Mouse (Mus musculus) left cerebral cortex, postnatal 36 days (tissue): ENCODE results near the gene Gm49342. TPM values are rescaled to one million over a fixed set of nuclear protein-coding genes. Genes with fewer than 3 reads are reported as not detected.
"Not testable (repeated sequence)": the region's sequence is repeated elsewhere in the genome, so short reads cannot be mapped to it uniquely, and the experiment has no call there.

ENCODE experiments used
- DNase-seq, 2 experiments: peaks; one replicate each; pipeline ENCODE4 v3.0.0; 2021 to 2022; ENCODE audit warnings: low spot score in 2 of 2, mixed read lengths in 1 of 2
- intact Hi-C: fragments of 180-260 bp; cut with DNase I; formaldehyde crosslinking; loops from one replicate; pipeline ENCODE4 v1.15.1; 2025
- total RNA-seq, 2 experiments: library from RNA; stranded (reverse); gene quantifications; 2 replicates each; pipeline ENCODE4 v1.2.3; 2021

Gene Gm49342
- total RNA-seq, 2 experiments from 2014 or later, result 10.0 to 13.0 TPM

GRCm38 (mm10) chr14:50930754-50931492, 13.4 kb upstream of the Gm49342 start, which contains the start of the genes Pip4p1 and Pnp:
Gene Pip4p1, minus strand, starts transcription at chr14:50930856.
Gene Pnp, plus strand, starts transcription at chr14:50931082.
- intact Hi-C loops, result loop anchor here (2.0 to 5.0 kb wide), 2 partner anchors 124 to 132 kb away; partner anchors contain the start of genes Ccnb1ip1 and Parp2
- DNase-seq, result peak; percentile 98 to 99

GRCm38 (mm10) chr14:50931493-50932020, 12.8 kb upstream of the Gm49342 start:
- DNase-seq, result no peak
- intact Hi-C loops, result loop anchor here (2.0 to 5.0 kb wide), 2 partner anchors 124 to 131 kb away; partner anchors contain the start of genes Ccnb1ip1 and Parp2

GRCm38 (mm10) chr14:50936649-50937048, 7.7 kb upstream of the Gm49342 start:
- no peak for DNase-seq
- intact Hi-C loops, result no loop called here

- intact Hi-C loops, result no loop called here
- DNase-seq, result no peak
Observed at GRCm38 (mm10) chr14:50938119-50938908, 6.0 kb upstream of the Gm49342 start.

- intact Hi-C loops, result no loop called here
- DNase-seq, result no peak
Observed at GRCm38 (mm10) chr14:50938940-50939339, 5.4 kb upstream of the Gm49342 start.

- intact Hi-C loops, result loop anchor here (1.0 kb wide), 1 partner anchor 119 kb away; no protein-coding TSS in a partner anchor
- not testable (repeated sequence) for DNase-seq
Observed at GRCm38 (mm10) chr14:50944668-50945033, 334 bp downstream of the Gm49342 start.

GRCm38 (mm10) chr14:50945081-50945480, 764 bp downstream of the Gm49342 start:
- intact Hi-C loops, DNase-seq: not testable (repeated sequence)

GRCm38 (mm10) chr14:50945526-50945925, 1.2 kb downstream of the Gm49342 start:
- intact Hi-C loops, DNase-seq: not testable (repeated sequence)

GRCm38 (mm10) chr14:50955487-50955886, 11.2 kb downstream of the Gm49342 start:
- no peak for DNase-seq
- intact Hi-C loops, result no loop called here

- intact Hi-C loops, result not testable (repeated sequence)
- peak; percentile 18 to 19 for DNase-seq
Observed at GRCm38 (mm10) chr14:50955942-50956508, 11.7 kb downstream of the Gm49342 start, which contains the start of gene Pnp2. Gene Pnp2, plus strand, starts transcription at chr14:50955992.

- intact Hi-C loops, DNase-seq: not testable (repeated sequence)
Observed at GRCm38 (mm10) chr14:50956724-50957123, 12.4 kb downstream of the Gm49342 start.

- intact Hi-C loops, DNase-seq: not testable (repeated sequence)
Observed at GRCm38 (mm10) chr14:50957146-50957545, 12.8 kb downstream of the Gm49342 start.

- intact Hi-C loops, DNase-seq: not testable (repeated sequence)
Observed at GRCm38 (mm10) chr14:50958289-50958995, 14.1 kb downstream of the Gm49342 start.

- no peak for DNase-seq
- intact Hi-C loops, result no loop called here
Observed at GRCm38 (mm10) chr14:50968216-50968980, 24.1 kb downstream of the Gm49342 start.

- no peak for DNase-seq
- intact Hi-C loops, result no loop called here
Observed at GRCm38 (mm10) chr14:50969041-50969440, 24.7 kb downstream of the Gm49342 start.

- intact Hi-C loops, result no loop called here
- peak; percentile 28 to 40 for DNase-seq
Observed at GRCm38 (mm10) chr14:50969558-50970544, 25.5 kb downstream of the Gm49342 start.

GRCm38 (mm10) chr14:50970822-50971221, 26.5 kb downstream of the Gm49342 start:
- intact Hi-C loops, result no loop called here
- no peak for DNase-seq
